Mouse (Mus musculus): ENCODE measurements around the gene Slc29a1.

The Slc29a1 gene

GRCm38 (mm10) chr17:45589236-45589635, 10.2 kb downstream of the Slc29a1 start:
- DNase-seq: no peak

- no peak for DNase-seq
Measured at GRCm38 (mm10) chr17:45588370-45588769, 11.0 kb downstream of the Slc29a1 start.

GRCm38 (mm10) chr17:45586449-45586837, 13.0 kb downstream of the Slc29a1 start:
- DNase-seq: peak in 1 of 2 experiments; percentile 36

- no peak for DNase-seq
Measured at GRCm38 (mm10) chr17:45585725-45586448, 13.5 kb downstream of the Slc29a1 start.

- DNase-seq: peak; percentile 76 to 88
Measured at GRCm38 (mm10) chr17:45584939-45585678, 14.3 kb downstream of the Slc29a1 start.

GRCm38 (mm10) chr17:45584096-45584896, 15.1 kb downstream of the Slc29a1 start:
- peak; percentile 90 to 94 for DNase-seq

- DNase-seq: peak in 1 of 2 experiments; percentile 55
Measured at GRCm38 (mm10) chr17:45582715-45583355, 16.6 kb downstream of the Slc29a1 start.

- no peak for DNase-seq
Measured at GRCm38 (mm10) chr17:45582188-45582587, 17.2 kb downstream of the Slc29a1 start.

- DNase-seq: peak; percentile 73 to 78
Measured at GRCm38 (mm10) chr17:45581567-45581983, 17.8 kb downstream of the Slc29a1 start.

- peak; percentile 60 to 77 for DNase-seq
Measured at GRCm38 (mm10) chr17:45580958-45581477, 18.4 kb downstream of the Slc29a1 start.

GRCm38 (mm10) chr17:45579554-45579953, 19.9 kb downstream of the Slc29a1 start:
- peak; percentile 63 to 87 for DNase-seq

- no peak for DNase-seq
Measured at GRCm38 (mm10) chr17:45578843-45579242, 20.6 kb downstream of the Slc29a1 start.

- DNase-seq: peak; percentile 35 to 57
Measured at GRCm38 (mm10) chr17:45578242-45578641, 21.2 kb downstream of the Slc29a1 start.

GRCm38 (mm10) chr17:45575123-45575897, 24.1 kb downstream of the Slc29a1 start:
- no peak for DNase-seq

- peak; percentile 74 to 81 for DNase-seq
Measured at GRCm38 (mm10) chr17:45574129-45574761, 25.2 kb downstream of the Slc29a1 start.

- DNase-seq: peak; percentile 99
Measured at GRCm38 (mm10) chr17:45573780-45574123, 25.7 kb downstream of the Slc29a1 start.

GRCm38 (mm10) chr17:45573087-45573779, 26.2 kb downstream of the Slc29a1 start, which contains the start of gene Hsp90ab1:
Gene Hsp90ab1, minus strand, starts transcription at chr17:45573271.
- peak; percentile 99 for DNase-seq

GRCm38 (mm10) chr17:45572103-45573086, 27.0 kb downstream of the Slc29a1 start:
- DNase-seq: peak; percentile 81 to 90

- no peak for DNase-seq
Measured at GRCm38 (mm10) chr17:45569999-45570398, 29.4 kb downstream of the Slc29a1 start.

All from kidney, postnatal 25 days (tissue).